Mouse (Mus musculus) neural tube, embryonic 12.5 days (tissue): Measurements from ENCODE around the gene Smok2a. TPM values are rescaled to one million over a fixed set of nuclear protein-coding genes. Genes with fewer than 3 reads are reported as not detected.
"Not testable (repeated sequence)": the region's sequence is repeated elsewhere in the genome, so short reads cannot be mapped to it uniquely, and the experiment has no call there.

Experiments
- ATAC-seq: fragments of 200-750 bp; cut with Nextera tagmentation; 2 replicates; pipeline ENCODE4 v1.8.0; 2017; ENCODE audit warnings: low read depth, mild to moderate bottlenecking, moderate TSS enrichment, moderate library complexity; ENCODE audit not compliant: low FRiP score
- H3K27ac ChIP-seq: fragments of 300-500 bp; sonication (generic); 2 replicates; pipeline ENCODE4 v1.5.1; 2016
- H3K27me3 ChIP-seq: fragments of 300-500 bp; sonication (generic); replicated peaks from 2 replicates; pipeline ENCODE4 v1.6.1; 2016; ENCODE audit warnings: mild to moderate bottlenecking
- H3K36me3 ChIP-seq: fragments of 300-500 bp; sonication (generic); 2 replicates; pipeline ENCODE4 v1.6.1; 2016; ENCODE audit warnings: mild to moderate bottlenecking
- H3K4me1 ChIP-seq: fragments of 300-500 bp; sonication (generic); 2 replicates; pipeline ENCODE4 v1.6.1; 2016
- H3K4me2 ChIP-seq: fragments of 300-500 bp; sonication (generic); replicated peaks from 2 replicates; pipeline ENCODE4 v1.6.1; 2016; ENCODE audit warnings: mild to moderate bottlenecking
- H3K4me3 ChIP-seq: fragments of 300-500 bp; sonication (generic); 2 replicates; pipeline ENCODE4 v1.5.1; 2016
- H3K9ac ChIP-seq: fragments of 300-500 bp; sonication (generic); 2 replicates; pipeline ENCODE4 v1.6.1; 2016; ENCODE audit warnings: mild to moderate bottlenecking
- H3K9me3 ChIP-seq: fragments of 300-500 bp; sonication (generic); 2 replicates; pipeline ENCODE4 v1.6.1; 2016; ENCODE audit warnings: mild to moderate bottlenecking
- WGBS: fragments of 180-500 bp; shearing (Covaris S2); methylation state at CpG from one replicate; pipeline ENCODE4 v1.1.7; 2016; 5-methylcytosine and 5-hydroxymethylcytosine counted together
- polyA plus RNA-seq: library from polyadenylated mRNA; unstranded; fragments of >200 nt; fragmentation: Nextera tagmentation; extraction: Ambion mirVana; gene quantifications from 2 replicates; pipeline ENCODE4 v1.2.1, GENCODE M21; 2016

Smok2a gene
- polyA plus RNA-seq, 1 experiment from 2014 or later, result not detected

GRCm38 (mm10) chr17:13196486-13196885, 24.5 kb upstream of the Smok2a start:
- H3K4me2 ChIP-seq, H3K9ac ChIP-seq, H3K4me1 ChIP-seq, H3K36me3 ChIP-seq, H3K4me3 ChIP-seq, H3K27ac ChIP-seq, H3K27me3 ChIP-seq, ATAC-seq: not testable (repeated sequence)
- 71% methylated on average over 4 of the region's 4 CpGs for WGBS
- H3K9me3 ChIP-seq, result peaks cover 65% of the 10 kb centered on the region

DNA sequence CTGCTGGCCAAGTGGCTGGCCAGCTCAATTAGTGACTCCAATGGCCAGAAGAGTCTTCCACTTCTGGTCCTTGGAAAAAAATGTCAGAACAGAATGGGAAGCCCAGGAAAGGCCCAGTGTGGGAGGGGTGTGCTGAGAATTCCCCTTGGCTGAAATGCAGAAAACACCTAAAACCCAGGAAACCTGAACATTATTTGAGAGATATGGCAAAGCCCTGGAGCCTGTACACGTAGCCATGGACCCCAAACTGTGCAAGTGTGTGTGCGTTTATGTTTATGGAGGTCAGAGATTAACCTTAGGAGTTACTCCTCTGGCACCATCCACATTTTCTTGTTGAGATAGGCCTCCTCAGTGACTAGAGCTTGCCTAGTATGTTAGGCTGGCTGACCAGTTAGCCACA, 22.2 kb upstream of the Smok2a start:
- not testable (repeated sequence) for H3K9ac ChIP-seq, H3K4me1 ChIP-seq, H3K27me3 ChIP-seq, H3K4me3 ChIP-seq, H3K27ac ChIP-seq, ATAC-seq, H3K36me3 ChIP-seq, H3K4me2 ChIP-seq
- H3K9me3 ChIP-seq, result peaks cover 51% of the 10 kb centered on the region
- 89% methylated on average over 2 of the region's 2 CpGs for WGBS

DNA sequence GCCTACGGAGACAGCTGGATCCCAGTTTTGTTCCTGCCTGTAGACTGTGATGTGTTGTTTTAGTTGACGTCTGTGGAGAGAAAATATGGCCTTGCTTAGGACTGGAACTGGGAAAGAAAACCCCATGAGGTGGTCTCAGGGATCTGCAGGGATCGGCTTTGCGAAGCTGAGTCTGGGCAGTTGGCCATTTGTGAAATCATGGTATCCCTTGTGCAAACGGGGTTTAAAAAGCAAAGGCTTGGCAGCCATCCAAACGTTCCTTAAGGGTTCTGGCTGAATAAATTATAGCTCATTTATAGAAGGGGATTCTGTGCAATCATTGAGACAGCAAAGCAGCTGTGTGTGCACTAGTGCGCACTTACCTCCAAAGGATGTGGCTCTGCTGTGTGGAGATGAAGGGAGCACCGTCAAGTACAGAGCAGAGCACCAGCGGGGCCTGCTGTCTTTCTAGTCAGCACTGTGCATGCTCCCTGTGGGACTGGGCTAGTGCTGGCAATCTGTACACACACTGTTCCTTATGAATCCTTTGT, 21.0 kb upstream of the Smok2a start:
- peak; percentile 60 for ATAC-seq

GRCm38 (mm10) chr17:13201551-13201950, 19.4 kb upstream of the Smok2a start:
- ATAC-seq, H3K36me3 ChIP-seq, H3K4me1 ChIP-seq, H3K27me3 ChIP-seq, H3K4me2 ChIP-seq, H3K9ac ChIP-seq, H3K27ac ChIP-seq, H3K4me3 ChIP-seq: not testable (repeated sequence)
- peaks cover 45% of the 10 kb centered on the region for H3K9me3 ChIP-seq
- WGBS, result 88% methylated on average over 4 of the region's 4 CpGs

More for the DNA sequence above, 21.0 kb upstream of the Smok2a start:
- not testable (repeated sequence) for H3K36me3 ChIP-seq, H3K4me3 ChIP-seq, H3K9ac ChIP-seq, H3K4me2 ChIP-seq, H3K4me1 ChIP-seq, H3K27me3 ChIP-seq, H3K27ac ChIP-seq
- H3K9me3 ChIP-seq, result peaks cover 48% of the 10 kb centered on the region
- 84% methylated on average over 8 of the region's 9 CpGs for WGBS

- H3K4me1 ChIP-seq, H3K36me3 ChIP-seq, H3K4me2 ChIP-seq, ATAC-seq, H3K9ac ChIP-seq, H3K4me3 ChIP-seq, H3K27ac ChIP-seq, H3K27me3 ChIP-seq: not testable (repeated sequence)
- peaks cover 53% of the 10 kb centered on the region for H3K9me3 ChIP-seq
- 85% methylated on average over 2 of the region's 3 CpGs for WGBS
Observed at GRCm38 (mm10) chr17:13202453-13203107, 18.4 kb upstream of the Smok2a start.

DNA sequence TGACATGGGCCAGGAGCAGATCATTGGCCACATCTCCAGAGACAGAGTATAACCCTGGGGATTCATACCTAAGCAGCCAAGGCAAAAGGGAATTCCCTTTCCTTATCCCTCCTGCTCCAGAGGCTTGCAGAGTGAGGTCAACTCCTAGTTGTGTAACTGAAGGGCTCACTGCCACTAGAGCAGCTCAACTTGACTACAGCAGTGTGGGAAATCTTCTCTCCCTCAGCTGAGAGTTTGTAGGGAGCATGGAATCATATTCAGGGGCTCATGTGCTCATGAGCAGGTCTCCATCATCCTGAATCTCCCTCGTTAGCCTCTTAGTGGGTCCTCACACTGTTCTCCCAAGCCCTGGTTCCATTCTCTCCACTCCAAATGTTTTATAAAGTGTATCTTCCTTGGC, 15.7 kb upstream of the Smok2a start:
- not testable (repeated sequence) for H3K4me1 ChIP-seq, H3K36me3 ChIP-seq, H3K27ac ChIP-seq, ATAC-seq, H3K9ac ChIP-seq, H3K27me3 ChIP-seq, H3K4me3 ChIP-seq, H3K4me2 ChIP-seq
- peaks cover 60% of the 10 kb centered on the region for H3K9me3 ChIP-seq
- WGBS, result 90% methylated on average over 1 of the region's 1 CpGs

DNA sequence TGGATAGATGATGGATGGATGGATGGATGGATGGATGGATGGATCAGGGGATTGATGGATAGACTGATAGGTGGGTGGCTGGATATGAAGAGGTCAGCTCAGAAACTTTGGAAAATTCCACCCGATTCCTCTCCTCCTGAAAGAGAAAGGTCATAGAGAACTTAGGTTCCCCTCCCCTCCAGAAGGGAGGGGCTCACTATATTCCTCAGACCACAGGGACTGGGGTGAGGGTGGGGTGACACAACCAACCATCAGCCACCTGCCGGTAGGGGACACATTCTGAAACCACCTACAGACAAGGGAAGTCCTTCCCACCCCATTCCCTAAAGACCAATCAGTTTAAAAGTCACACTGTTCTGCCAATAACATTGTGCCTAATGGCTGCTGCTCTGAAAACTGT, 14.5 kb upstream of the Smok2a start:
- Histone ChIP-seq H3K27me3 (no peaks in the 10 kb centered on the region), H3K9me3 (peaks cover 55% of the 10 kb centered on the region), H3K4me1 (no peaks in the 10 kb centered on the region), H3K36me3 (no peaks in the 10 kb centered on the region), H3K27ac (no peak overlapping the region), H3K9ac (no peak overlapping the region), H3K4me3 (no peak overlapping the region), H3K4me2 (no peak overlapping the region)
- ATAC-seq, result peak; percentile 53
- 88% methylated on average over 2 of the region's 2 CpGs for WGBS

DNA sequence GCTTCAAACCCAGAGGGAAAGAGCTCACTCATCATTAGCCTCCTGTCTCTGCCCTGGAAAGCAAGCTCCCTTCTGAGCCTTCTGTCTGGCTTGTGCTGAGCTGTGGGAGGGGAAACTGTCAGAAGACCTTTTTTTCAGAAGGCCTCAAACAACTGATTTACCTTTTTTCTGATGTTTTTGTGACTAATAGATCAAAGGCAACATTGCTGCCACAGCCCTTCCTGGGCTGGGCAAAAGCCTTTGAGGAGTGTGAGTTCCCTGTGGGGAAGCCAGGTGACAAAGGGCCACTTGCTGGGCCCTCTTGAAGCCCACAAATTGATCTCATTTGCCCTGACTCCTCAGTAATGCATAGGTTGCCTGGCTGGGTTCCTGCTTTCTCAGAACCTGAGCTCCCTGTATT, 12.5 kb upstream of the Smok2a start:
- peaks cover 70% of the 10 kb centered on the region for H3K9me3 ChIP-seq
- H3K9ac ChIP-seq, result not testable (repeated sequence)

DNA sequence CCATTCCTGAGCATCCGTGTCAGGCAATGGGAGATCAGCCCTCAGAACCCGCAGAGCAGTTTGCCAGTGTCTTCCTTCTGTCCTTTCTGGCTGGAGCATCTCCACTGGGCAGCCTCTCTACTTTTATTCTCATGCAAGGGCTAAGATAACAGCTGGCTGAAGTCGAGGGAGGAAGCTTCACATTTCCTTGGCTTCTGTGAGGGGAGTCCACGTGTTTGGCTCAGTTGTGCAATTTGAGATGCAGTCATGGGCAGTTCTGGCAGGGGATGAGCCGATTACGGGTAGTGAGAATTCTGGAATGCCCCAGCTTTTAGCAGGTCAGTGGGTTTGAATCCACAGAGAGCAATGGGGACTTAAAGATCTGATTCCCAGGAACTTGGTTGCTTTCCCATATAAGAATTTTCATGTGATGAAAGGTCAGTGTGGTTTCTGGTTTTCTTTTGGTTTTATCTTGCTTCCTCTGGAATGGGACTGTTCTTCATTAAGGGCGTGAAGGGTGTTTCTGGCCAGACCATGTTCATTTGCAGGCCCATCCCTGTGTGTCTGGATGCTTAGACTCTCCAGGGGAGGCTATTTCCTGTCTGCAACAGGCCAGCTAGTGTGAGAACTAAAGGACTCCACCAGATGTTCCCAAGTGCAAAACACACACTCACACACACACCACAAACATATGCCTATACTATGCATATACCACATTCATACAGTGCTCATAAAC, 8.7 kb upstream of the Smok2a start:
- Histone ChIP-seq H3K4me2 (no peak overlapping the region), H3K4me1 (no peaks in the 10 kb centered on the region), H3K9ac (no peak overlapping the region), H3K27ac (no peak overlapping the region), H3K4me3 (no peak overlapping the region), H3K9me3 (peaks cover 87% of the 10 kb centered on the region), H3K36me3 (no peaks in the 10 kb centered on the region), H3K27me3 (no peaks in the 10 kb centered on the region)
- ATAC-seq, result no peak
- 74% methylated on average over 7 of the region's 7 CpGs for WGBS

More for the DNA sequence above, 12.5 kb upstream of the Smok2a start:
- not testable (repeated sequence) for H3K4me3 ChIP-seq, H3K27ac ChIP-seq, H3K4me2 ChIP-seq, H3K27me3 ChIP-seq, H3K4me1 ChIP-seq, ATAC-seq, H3K36me3 ChIP-seq

- Histone ChIP-seq H3K9me3 (peaks cover 91% of the 10 kb centered on the region), H3K36me3 (no peaks in the 10 kb centered on the region), H3K27ac (no peak overlapping the region), H3K9ac (no peak overlapping the region), H3K4me3 (no peak overlapping the region), H3K4me2 (no peak overlapping the region), H3K4me1 (no peaks in the 10 kb centered on the region), H3K27me3 (no peaks in the 10 kb centered on the region)
- 67% methylated on average over 4 of the region's 4 CpGs for WGBS
- no peak for ATAC-seq
Observed at GRCm38 (mm10) chr17:13214169-13214568, 6.8 kb upstream of the Smok2a start.

DNA sequence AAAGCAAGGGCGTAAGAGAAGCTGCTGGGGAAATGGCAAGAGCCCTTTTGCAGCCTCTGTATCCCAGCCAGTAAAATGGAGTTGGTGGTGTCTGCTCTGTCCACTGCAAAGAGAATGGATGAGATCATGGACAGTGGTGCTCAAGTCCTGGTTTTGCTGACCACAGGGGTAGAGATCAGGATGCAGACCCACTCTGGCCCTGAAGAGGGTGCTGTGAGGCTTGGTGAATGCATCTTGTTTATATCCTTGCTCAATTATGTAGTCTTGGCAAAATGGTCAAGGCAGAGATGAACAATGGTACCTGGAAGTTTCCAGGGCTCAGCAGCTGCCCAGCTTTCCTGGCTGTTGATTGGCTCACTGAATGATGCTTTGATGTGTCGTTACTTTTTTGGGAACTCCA, 5.4 kb upstream of the Smok2a start:
- WGBS, result 86% methylated on average over 2 of the region's 2 CpGs
- H3K9me3 ChIP-seq, result peaks cover 95% of the 10 kb centered on the region
- no peak overlapping the region for H3K4me3 ChIP-seq
- no peaks in the 10 kb centered on the region for H3K36me3 ChIP-seq
- H3K9ac ChIP-seq, result no peak overlapping the region
- ATAC-seq, result no peak
- H3K27me3 ChIP-seq, result no peaks in the 10 kb centered on the region
- H3K4me1 ChIP-seq, result no peaks in the 10 kb centered on the region
- no peak overlapping the region for H3K4me2 ChIP-seq
- H3K27ac ChIP-seq, result no peak overlapping the region

DNA sequence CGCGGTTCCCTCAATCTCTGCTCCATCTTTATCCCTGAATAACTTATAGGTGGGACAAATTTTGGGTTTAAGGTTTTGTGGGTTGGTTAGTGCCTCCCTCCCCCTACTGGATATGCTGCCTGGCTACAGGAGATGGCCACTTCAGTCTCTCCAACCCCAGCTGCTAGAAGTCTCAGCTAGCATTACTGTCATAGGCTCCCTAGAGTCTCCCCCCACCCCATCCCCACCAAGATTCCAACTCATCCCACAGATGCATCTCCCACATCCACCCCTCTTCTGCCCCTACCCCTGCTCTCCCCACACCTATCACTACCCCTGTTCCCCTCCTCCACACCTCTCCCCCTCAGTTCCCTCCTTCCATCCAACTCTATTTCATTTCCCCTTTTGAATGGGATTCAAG, 933 bp downstream of the Smok2a start:
- not testable (repeated sequence) for H3K27ac ChIP-seq, H3K27me3 ChIP-seq, H3K4me2 ChIP-seq, H3K4me3 ChIP-seq, H3K36me3 ChIP-seq, ATAC-seq, H3K9ac ChIP-seq, H3K4me1 ChIP-seq
- WGBS, result 86% methylated on average over 2 of the region's 2 CpGs
- H3K9me3 ChIP-seq, result peaks cover 88% of the 10 kb centered on the region

- not testable (repeated sequence) for H3K4me1 ChIP-seq, H3K4me3 ChIP-seq, H3K27ac ChIP-seq, ATAC-seq, H3K27me3 ChIP-seq, H3K4me2 ChIP-seq, H3K36me3 ChIP-seq, H3K9ac ChIP-seq
- WGBS, result 86% methylated on average over 2 of the region's 2 CpGs
- H3K9me3 ChIP-seq, result peaks cover 90% of the 10 kb centered on the region
Observed at GRCm38 (mm10) chr17:13229957-13230356, 9.0 kb downstream of the Smok2a start, which contains the start of gene Smok2b. TSS of gene Smok2b (plus strand) at chr17:13230257.
